Mouse (Mus musculus) cerebellum, postnatal 36 days (tissue): ENCODE data around the gene Olfr920.

ENCODE experiments used
- DNase-seq, 2 experiments: peaks; one replicate each; pipeline ENCODE4 v3.0.0; 2021 to 2022; ENCODE audit warnings: mixed read lengths in 2 of 2

Gene Olfr920

GRCm38 (mm10) chr9:38751999-38752398, at the start of gene Olfr920:
Olfr920 (plus strand) TSS chr9:38752299.
- DNase-seq, result no peak

- DNase-seq, result no peak
Observed at GRCm38 (mm10) chr9:38718102-38718501, 34.0 kb upstream of the Olfr920 start, which contains the start of gene Vwa5a. Vwa5a (plus strand) TSS chr9:38718268.

- no peak for DNase-seq
Observed at GRCm38 (mm10) chr9:38718927-38719441, 33.1 kb upstream of the Olfr920 start.

GRCm38 (mm10) chr9:38724044-38724443, 28.1 kb upstream of the Olfr920 start:
- no peak for DNase-seq

- DNase-seq, result no peak
Observed at GRCm38 (mm10) chr9:38728218-38728617, 23.9 kb upstream of the Olfr920 start.

GRCm38 (mm10) chr9:38741408-38741807, 10.7 kb upstream of the Olfr920 start:
- DNase-seq, result no peak

- DNase-seq, result no peak
Observed at GRCm38 (mm10) chr9:38744619-38745315, 7.3 kb upstream of the Olfr920 start.

GRCm38 (mm10) chr9:38772768-38773167, 20.7 kb downstream of the Olfr920 start, which contains the start of gene Olfr921:
Olfr921 (plus strand) TSS chr9:38773068.
- no peak for DNase-seq

GRCm38 (mm10) chr9:38792689-38793088, 40.6 kb downstream of the Olfr920 start:
- DNase-seq, result no peak

- DNase-seq, result no peak
Observed at GRCm38 (mm10) chr9:38805696-38806095, 53.6 kb downstream of the Olfr920 start.
